Mouse (Mus musculus) embryonic fibroblast, embryonic 13.5 days (primary cell): ENCODE measurements around the gene Selenon. TPM values are rescaled to one million over a fixed set of nuclear protein-coding genes. Genes with fewer than 3 reads are reported as not detected.

Experiments
- H3K27ac ChIP-seq: 2 replicates; pipeline ENCODE4 v1.5.1; 2012; ENCODE audit warnings: low read length, control low read depth, inconsistent platforms; ENCODE audit not compliant: insufficient read depth
- H3K4me1 ChIP-seq: 2 replicates; pipeline ENCODE4 v1.6.1; 2011; ENCODE audit warnings: low read length; ENCODE audit not compliant: control insufficient read depth, insufficient read depth
- H3K4me3 ChIP-seq: 2 replicates; pipeline ENCODE4 v1.5.1; 2011; ENCODE audit warnings: mild to moderate bottlenecking, control low read depth, low read length; ENCODE audit not compliant: insufficient read depth
- CTCF ChIP-seq: IDR thresholded peaks from 2 replicates; pipeline ENCODE4 v1.5.1; 2011; ENCODE audit warnings: mild to moderate bottlenecking, control low read depth, low read length, moderate library complexity, borderline replicate concordance; ENCODE audit not compliant: insufficient read depth
- POLR2A ChIP-seq: IDR thresholded peaks from 2 replicates; pipeline ENCODE4 v1.6.1; 2011; ENCODE audit warnings: low read depth, mild to moderate bottlenecking, control low read depth, low read length, moderate library complexity
- polyA plus RNA-seq: library from polyadenylated mRNA; stranded (reverse); fragments of >200 nt; gene quantifications from 2 replicates; pipeline ENCODE4 v1.2.4, GENCODE M21; 2011; ENCODE audit warnings: low read depth; ENCODE audit not compliant: missing spikeins, insufficient read length

Gene Selenon
- polyA plus RNA-seq, 1 experiment, result 98.0 TPM

GRCm38 (mm10) chr4:134515614-134516013 is 36.4 kb downstream of the Selenon start:
- TF ChIP-seq POLR2A, result no peak
- TF ChIP-seq CTCF, result no peak
- H3K4me3 ChIP-seq, result no peak overlapping the region
- H3K27ac ChIP-seq, result no peak overlapping the region
- H3K4me1 ChIP-seq, result peaks cover 7% of the 10 kb centered on the region; the same call in 1 of the 2 replicates

GRCm38 (mm10) chr4:134514309-134514930 is 37.5 kb downstream of the Selenon start:
- Histone ChIP-seq H3K27ac (no peak overlapping the region), H3K4me3 (no peak overlapping the region), H3K4me1 (peaks cover 7% of the 10 kb centered on the region; the same call in 1 of the 2 replicates)
- TF ChIP-seq CTCF, result no peak
- no peak for TF ChIP-seq POLR2A

- H3K27ac ChIP-seq, result no peak overlapping the region
- peak overlapping the region; percentile 5 for H3K4me3 ChIP-seq
- H3K4me1 ChIP-seq, result peaks cover 7% of the 10 kb centered on the region; the same call in 1 of the 2 replicates
- TF ChIP-seq POLR2A (no peak), CTCF (no peak)
Measured at GRCm38 (mm10) chr4:134512798-134513197, 39.2 kb downstream of the Selenon start.

- TF ChIP-seq CTCF, result no peak
- peak overlapping the region; percentile 32 for H3K4me3 ChIP-seq
- no peak overlapping the region for H3K27ac ChIP-seq
- no peaks in the 10 kb centered on the region for H3K4me1 ChIP-seq
Measured at GRCm38 (mm10) chr4:134511730-134512129, 40.2 kb downstream of the Selenon start.

DNA sequence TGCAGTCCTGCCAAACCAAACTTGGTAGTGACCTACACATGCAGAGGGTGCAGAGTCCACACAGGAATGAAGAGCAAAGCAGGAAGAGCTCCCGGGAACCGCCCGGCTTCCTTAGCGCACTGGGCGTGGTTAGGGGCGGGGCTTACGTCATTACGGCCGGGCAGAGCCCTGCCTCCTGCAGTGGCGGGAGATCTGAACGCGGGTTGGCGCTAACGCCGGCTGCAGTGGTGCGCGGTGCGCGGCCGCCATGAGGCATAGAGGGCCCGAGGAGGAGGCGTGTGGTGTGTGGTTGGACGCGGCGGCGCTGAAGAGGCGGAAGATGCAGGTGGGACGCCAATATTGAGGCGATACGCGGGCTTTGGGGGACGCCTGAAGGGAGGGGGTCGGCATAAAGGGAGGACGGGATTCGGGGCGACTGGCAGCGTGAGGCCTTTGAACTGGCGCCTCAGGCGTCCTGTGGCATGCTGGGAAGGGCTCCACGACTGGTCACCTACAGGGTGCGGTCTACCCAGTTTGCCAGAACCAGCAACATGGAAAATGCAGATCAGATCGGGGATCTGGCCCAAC is 41.0 kb downstream of the Selenon start, which contains the start of gene Aunip:
Gene Aunip (plus strand): TSS at position 155 of the 567 bp plus-strand sequence.
- Histone ChIP-seq H3K27ac (no peak within 1 kb of the TSS), H3K4me1 (no peaks in the 10 kb centered on the region), H3K4me3 (peak within 1 kb of the TSS; percentile 68)
- peak; percentile 67 for TF ChIP-seq POLR2A
- TF ChIP-seq CTCF, result no peak

DNA sequence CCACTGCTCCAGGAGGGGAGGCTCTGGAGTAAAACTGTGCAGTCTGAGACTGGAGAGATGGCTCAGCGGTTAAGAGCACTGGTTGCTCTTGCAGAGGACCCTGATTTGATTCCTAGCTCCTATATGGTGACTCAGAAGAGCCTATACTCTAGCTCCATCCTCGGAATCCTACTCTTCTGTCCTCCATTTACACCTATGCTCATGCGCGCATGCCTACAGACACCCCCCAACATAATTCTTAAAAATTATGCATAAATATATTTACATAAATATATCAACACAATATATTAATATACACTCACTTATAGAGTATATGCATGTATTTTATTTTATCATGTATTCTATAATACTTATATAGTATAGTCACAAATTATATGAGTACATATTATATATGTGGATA is 41.6 kb downstream of the Selenon start:
- Histone ChIP-seq H3K4me3 (no peak overlapping the region), H3K27ac (no peak overlapping the region), H3K4me1 (no peaks in the 10 kb centered on the region)
- TF ChIP-seq POLR2A (no peak), CTCF (no peak)

DNA sequence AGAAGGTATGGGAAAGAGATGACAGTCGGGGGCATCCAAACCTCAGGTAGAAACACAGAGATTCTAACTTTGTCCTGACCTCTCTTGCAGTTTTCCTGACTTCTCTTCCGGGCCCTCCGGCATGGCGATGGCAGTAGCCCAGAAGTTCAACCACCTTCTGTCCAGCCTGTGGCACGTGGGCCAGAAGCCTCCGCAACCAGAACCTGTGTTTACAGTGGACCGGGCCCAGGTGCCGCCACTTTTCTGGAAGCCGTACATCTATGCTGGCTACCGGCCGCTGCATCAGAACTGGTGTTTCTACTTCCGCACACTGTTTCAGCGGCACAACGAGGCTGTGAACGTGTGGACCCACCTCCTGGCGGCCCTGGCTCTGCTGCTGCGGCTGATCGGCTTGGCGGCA is 45.3 kb downstream of the Selenon start:
- H3K4me1 ChIP-seq, result no peaks in the 10 kb centered on the region
- H3K4me3 ChIP-seq, result no peak overlapping the region
- TF ChIP-seq POLR2A (no peak), CTCF (no peak)
- no peak overlapping the region for H3K27ac ChIP-seq

- Histone ChIP-seq H3K27ac (no peak overlapping the region), H3K4me1 (no peaks in the 10 kb centered on the region), H3K4me3 (no peak overlapping the region)
- TF ChIP-seq POLR2A, result no peak
- no peak for TF ChIP-seq CTCF
Measured at GRCm38 (mm10) chr4:134505966-134506594, 45.9 kb downstream of the Selenon start.

DNA sequence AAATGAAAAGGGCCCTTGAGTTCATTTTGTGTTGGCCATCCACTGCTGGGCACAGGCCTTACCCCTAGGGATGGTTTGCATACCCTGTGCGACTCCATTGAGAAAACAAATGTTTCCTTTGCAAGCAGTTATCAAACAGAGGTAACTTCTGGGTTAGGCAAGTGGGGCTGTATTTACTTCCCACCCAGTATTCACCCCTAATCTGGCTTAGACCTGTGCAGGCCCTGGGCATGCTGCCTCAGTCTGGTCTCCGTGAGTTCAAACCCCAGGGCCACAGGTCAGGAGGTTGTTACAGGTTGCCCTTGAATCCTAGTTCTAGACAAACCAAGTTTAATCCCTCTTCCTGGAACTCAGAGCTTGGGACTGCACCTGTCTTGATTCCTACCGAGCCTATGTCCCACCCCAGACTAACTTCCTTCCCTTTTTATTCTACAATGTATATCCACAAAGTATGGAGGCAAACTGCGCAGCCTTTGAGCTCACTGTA is 46.6 kb downstream of the Selenon start:
- Histone ChIP-seq H3K4me1 (no peaks in the 10 kb centered on the region), H3K4me3 (no peak overlapping the region), H3K27ac (no peak overlapping the region)
- TF ChIP-seq POLR2A (no peak), CTCF (no peak)
